Mouse (Mus musculus) 416B (cell line): ENCODE results near the gene Defb47.

ENCODE experiments used
- DNase-seq: peaks from one replicate; pipeline ENCODE4 v3.0.0; 2011; ENCODE audit warnings: low read depth

Defb47 gene

GRCm38 (mm10) chr14:62997777-62998176 is at the start of gene Defb47:
Gene Defb47, plus strand, starts transcription at chr14:62998077.
- no peak for DNase-seq

- DNase-seq: no peak
These were observed 41.8 kb upstream of the Defb47 start for GRCm38 (mm10) chr14:62956091-62956490.

DNA sequence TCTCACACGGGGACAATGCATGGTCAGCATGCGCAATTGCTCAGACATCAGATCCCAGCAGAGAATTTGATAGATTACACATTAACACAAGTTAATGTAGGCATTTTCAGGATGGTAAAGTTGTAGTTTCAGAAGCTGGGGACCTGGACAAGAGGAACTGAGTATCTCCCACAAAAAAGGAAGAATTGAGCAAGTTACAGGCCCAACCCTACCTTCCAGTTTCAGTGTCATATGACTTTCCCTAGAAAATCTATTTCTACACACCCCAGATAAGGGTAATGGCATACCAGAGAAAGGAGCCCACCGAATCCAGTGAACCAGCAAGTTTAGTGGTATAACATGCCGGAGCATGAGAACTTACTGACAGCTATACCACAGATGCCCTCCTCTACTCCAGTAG is 34.2 kb upstream of the Defb47 start:
- DNase-seq: no peak

GRCm38 (mm10) chr14:62965342-62965741 is 32.5 kb upstream of the Defb47 start:
- DNase-seq: peak; percentile 8

- DNase-seq: no peak
These were observed 31.9 kb upstream of the Defb47 start for GRCm38 (mm10) chr14:62965811-62966520.

DNA sequence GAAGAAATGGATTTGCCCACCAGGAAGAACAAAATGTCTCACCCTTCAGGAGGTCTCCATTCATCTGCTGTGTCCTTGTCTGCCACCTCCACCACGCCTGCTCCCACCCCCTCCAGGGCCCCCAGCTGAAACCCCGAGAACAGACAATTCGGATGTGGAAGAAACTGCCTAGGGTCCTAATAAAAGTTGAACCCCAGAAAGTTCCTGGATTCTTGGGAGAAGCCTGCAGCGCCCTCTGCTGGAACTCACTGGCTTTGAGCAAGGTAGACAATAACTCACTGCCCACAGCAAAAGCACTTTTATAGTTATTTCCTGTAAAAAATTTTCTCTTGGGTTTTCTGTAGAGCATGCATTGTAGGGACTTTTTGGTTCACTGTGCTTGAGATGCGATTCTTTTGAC is 22.8 kb upstream of the Defb47 start:
- DNase-seq: peak; percentile 68

DNA sequence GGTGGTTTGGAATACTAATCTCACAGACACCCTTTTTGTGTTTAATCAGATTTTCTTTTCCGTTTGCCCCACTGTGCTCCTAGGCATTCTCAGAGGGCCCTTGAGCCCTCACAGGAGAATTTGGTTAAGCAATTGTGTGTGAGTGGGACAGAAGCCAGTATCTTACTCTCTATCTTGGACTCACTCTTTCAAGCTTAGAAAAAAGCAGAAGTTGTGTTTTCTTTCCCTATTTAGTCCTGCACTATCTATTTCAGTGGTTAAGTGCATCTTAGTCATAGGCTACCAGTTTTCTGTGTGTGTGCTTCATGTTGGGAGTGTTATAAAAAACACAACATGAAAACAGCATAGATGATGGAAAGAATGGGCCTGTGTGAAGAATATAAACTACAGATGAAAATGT is 18.1 kb upstream of the Defb47 start:
- DNase-seq: peak; percentile 74

- no peak for DNase-seq
These were observed 13.5 kb upstream of the Defb47 start, which contains the start of gene Defb48 for GRCm38 (mm10) chr14:62984410-62984809. Gene Defb48, minus strand, starts transcription at chr14:62984510.

DNA sequence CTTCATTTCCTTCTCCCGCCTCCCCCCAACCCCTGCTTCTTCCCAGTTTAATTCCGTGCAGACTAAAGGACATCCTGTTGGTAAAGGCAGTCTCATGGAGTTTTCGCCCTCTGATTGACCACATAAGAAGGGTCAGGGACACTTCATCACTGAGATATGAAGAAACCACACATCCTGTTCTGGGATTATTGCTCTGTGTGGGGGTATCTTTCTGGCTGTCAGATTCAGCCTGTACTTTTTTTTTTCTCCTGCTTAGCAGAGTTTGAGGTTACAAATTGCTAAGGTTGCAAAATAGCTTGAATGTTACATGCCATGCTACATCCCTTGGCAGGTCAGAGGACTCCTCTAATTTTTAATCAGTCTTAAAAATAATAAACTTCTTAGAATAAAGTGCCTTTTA is 6.6 kb upstream of the Defb47 start:
- peak; percentile 75 for DNase-seq

GRCm38 (mm10) chr14:62991849-62992510 is 5.9 kb upstream of the Defb47 start:
- DNase-seq: no peak

DNA sequence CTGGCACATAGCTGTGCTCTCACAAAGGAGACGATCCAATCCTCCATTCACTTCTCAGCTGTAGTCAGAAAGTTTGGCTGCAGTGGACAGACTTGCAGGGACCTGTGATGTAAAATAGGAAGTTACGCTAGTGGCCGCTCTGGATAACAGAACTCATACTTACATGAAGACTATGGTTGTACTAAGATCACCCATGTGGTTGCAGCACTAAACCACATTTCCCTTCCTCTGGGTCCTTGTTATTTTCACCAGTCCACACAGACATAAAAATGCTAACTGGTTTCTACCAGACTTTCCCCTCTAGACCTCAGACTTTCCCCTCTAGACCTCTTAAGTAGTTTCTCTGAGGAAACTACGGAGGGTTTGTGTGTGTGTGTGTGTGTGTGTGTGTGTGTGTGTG is 1.1 kb downstream of the Defb47 start:
- DNase-seq: peak; percentile 86

DNA sequence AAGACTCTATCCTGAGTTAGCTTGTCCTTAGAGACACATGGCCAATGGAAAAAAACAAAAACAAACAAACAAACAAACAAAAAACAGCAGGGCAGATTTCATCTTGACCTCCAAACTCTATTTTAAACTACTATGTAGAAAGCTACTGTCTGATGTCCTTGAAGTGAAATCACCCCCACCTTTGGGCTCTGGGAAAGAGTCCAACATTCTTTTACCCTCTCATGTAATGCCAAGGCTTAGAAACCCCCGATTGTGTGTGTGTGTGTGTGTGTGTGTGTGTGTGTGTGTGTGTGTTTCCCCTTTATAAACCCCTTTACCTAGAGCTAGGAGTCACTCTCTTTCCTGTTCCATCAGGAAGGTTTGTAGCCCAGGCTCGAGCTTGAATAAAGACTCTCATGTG is 4.7 kb downstream of the Defb47 start:
- DNase-seq: no peak

- no peak for DNase-seq
These were observed 13.6 kb downstream of the Defb47 start, which contains the start of gene Defb43 for GRCm38 (mm10) chr14:63011471-63011870. Gene Defb43, plus strand, starts transcription at chr14:63011771.

GRCm38 (mm10) chr14:63013082-63013481 is 15.2 kb downstream of the Defb47 start:
- no peak for DNase-seq

- peak; percentile 21 for DNase-seq
These were observed 16.8 kb downstream of the Defb47 start for GRCm38 (mm10) chr14:63014667-63015066.

- peak; percentile 30 for DNase-seq
These were observed 22.8 kb downstream of the Defb47 start for GRCm38 (mm10) chr14:63020524-63021156.

DNA sequence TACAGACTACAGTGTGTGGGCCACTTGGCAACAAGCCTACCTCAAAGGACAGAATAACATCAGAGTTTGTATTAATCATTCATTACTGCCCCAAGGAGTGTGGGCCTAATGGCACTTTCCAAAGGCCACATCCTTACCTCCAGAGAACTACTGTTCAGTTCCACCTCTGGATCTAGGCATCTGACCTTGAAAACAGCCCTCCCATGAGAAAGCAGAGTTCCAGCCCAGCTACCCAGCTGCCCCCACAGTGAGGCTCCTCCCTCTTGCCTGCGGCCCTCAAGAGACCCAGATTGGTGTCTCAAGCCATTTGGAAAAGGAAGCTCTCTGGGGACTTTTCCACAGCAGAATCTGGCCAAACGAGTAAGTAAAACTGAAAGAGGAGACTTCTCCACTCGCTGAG is 48.8 kb downstream of the Defb47 start, which contains the start of gene Defb42:
Defb42 (plus strand) TSS at position 301 of the 400 bp plus-strand sequence.
- no peak for DNase-seq

GRCm38 (mm10) chr14:63049910-63050370 is 52.1 kb downstream of the Defb47 start, which contains the start of gene Defb30:
Gene Defb30, minus strand, starts transcription at chr14:63049960.
- no peak for DNase-seq
